In the genomic region with DNA sequence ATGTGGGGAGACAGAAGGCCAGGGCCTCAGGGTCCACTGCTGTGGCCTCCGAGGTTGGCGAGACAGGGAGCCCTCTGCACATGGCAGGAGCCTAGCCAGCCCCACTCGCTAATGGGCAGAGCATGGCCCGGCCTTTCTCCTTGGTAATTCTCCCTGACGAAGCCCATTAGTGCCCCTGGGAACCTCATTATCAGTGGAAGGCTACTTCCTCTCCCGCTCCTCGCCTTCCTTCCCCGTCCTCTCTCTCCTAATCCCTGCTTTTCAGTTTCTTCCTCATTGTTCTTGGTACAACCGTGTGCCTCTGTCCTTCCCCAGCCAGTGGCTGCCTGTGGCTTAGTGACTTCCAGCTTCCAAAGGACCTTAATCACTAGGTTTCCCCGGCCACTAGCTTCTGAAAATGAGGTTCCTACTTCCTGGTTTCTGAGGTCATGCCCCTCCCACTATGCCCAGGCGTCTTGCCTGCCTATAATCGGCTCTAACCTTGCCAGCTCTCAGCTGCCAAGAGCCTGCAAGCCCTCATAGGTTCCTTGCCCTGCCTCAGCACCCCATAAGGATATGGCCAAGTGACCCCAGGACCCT, we compare ENCODE assay signal across 11 mouse cellular contexts. TPM values are rescaled to one million over a fixed set of nuclear protein-coding genes. Genes with fewer than 3 reads are reported as not detected.
DNase-seq lines count a peak whose midpoint lies in the region; ATAC-seq lines count a peak whose summit lies in the region.
"Had no signal": no experiment of that assay in that cellular context is flagged by ENCODE, and none has a peak within 500 bp of the region (broad histone marks: within the 10 kb centered on the region; RNA-seq: fewer than 3 reads in every experiment).

No protein-coding gene starts in this region.

- H3K4me2 ChIP-seq in forebrain, embryonic 14.5 days (ENCODE audit: low read length) = no peak overlapping the region
- H3K4me2 ChIP-seq in forebrain, embryonic 15.5 days (replicated peaks) = no peak overlapping the region
- H3K4me2 ChIP-seq in liver, embryonic 16.5 days (ENCODE audit: low read depth, low read length) = peak overlapping the region; percentile 27; the same call in 1 of the 2 replicates
- H3K4me2 ChIP-seq in stomach, embryonic 15.5 days = no peak overlapping the region
- H3K4me2 ChIP-seq: embryonic facial prominence, embryonic 13.5 days; heart, embryonic 15.5 days; limb, embryonic 12.5 days had no signal

- H3K36me3 ChIP-seq in forebrain, embryonic 14.5 days (ENCODE audit: control insufficient read depth, insufficient read depth, low read length) = no peaks in the 10 kb centered on the region
- H3K36me3 ChIP-seq in forebrain, embryonic 15.5 days = no peaks in the 10 kb centered on the region
- H3K36me3 ChIP-seq in liver, embryonic 16.5 days (ENCODE audit: control insufficient read depth, insufficient read depth) = no peaks in the 10 kb centered on the region
- H3K36me3 ChIP-seq in stomach, embryonic 15.5 days = no peaks in the 10 kb centered on the region
- H3K36me3 ChIP-seq: embryonic facial prominence, embryonic 13.5 days; heart, embryonic 15.5 days; limb, embryonic 12.5 days had no signal

- peaks cover 26% of the 10 kb centered on the region for H3K4me1 ChIP-seq in forebrain, embryonic 14.5 days (ENCODE audit: control insufficient read depth, insufficient read depth, low read length)
- H3K4me1 ChIP-seq in forebrain, embryonic 15.5 days = peaks cover 30% of the 10 kb centered on the region
- no peaks in the 10 kb centered on the region; the same call in 1 of the 2 replicates for H3K4me1 ChIP-seq in liver, embryonic 16.5 days (ENCODE audit: control insufficient read depth, low read depth, low read length)
- H3K4me1 ChIP-seq in stomach, embryonic 15.5 days = peaks cover 9% of the 10 kb centered on the region; the same call in 1 of the 2 replicates

- H3K4me3 ChIP-seq in forebrain, embryonic 14.5 days (ENCODE audit: low read depth, low read length) = no peak overlapping the region
- no peak overlapping the region for H3K4me3 ChIP-seq in forebrain, embryonic 15.5 days
- H3K4me3 ChIP-seq in liver, embryonic 16.5 days (ENCODE audit: low read depth, low read length) = no peak overlapping the region
- H3K4me3 ChIP-seq in stomach, embryonic 15.5 days (replicated peaks) = no peak overlapping the region
- H3K4me3 ChIP-seq: embryonic facial prominence, embryonic 13.5 days; heart, embryonic 15.5 days; limb, embryonic 12.5 days had no signal

- 0 out of 2 replicates have a peak overlapping the region, but pooled peaks have one; percentile 26 for H3K9ac ChIP-seq in forebrain, embryonic 14.5 days (ENCODE audit: low read length)
- no peak overlapping the region for H3K9ac ChIP-seq in forebrain, embryonic 15.5 days (replicated peaks)
- H3K9ac ChIP-seq in liver, embryonic 16.5 days (ENCODE audit: low read depth, low read length) = no peak overlapping the region
- H3K9ac ChIP-seq in stomach, embryonic 15.5 days = no peak overlapping the region
- H3K9ac ChIP-seq: heart, embryonic 15.5 days; limb, embryonic 12.5 days had no signal

- no peak for DNase-seq in forebrain, embryonic 14.5 days (ENCODE audit: low spot score)
- peak; percentile 41 for DNase-seq in spleen, postnatal 36 days (ENCODE audit: low spot score in 2 of 2)
- no peak for DNase-seq in spleen, adult 12 weeks (ENCODE audit: low spot score)
- DNase-seq in yolk sac, embryonic 10.5 days (ENCODE audit: low spot score) = no peak
- DNase-seq in ovary, adult 18-20 months (ENCODE audit: low spot score) = no peak

- H3K27me3 ChIP-seq in forebrain, embryonic 14.5 days (replicated peaks; ENCODE audit: control insufficient read depth, insufficient read depth, low read length) = no peaks in the 10 kb centered on the region
- no peaks in the 10 kb centered on the region for H3K27me3 ChIP-seq in forebrain, embryonic 15.5 days
- H3K27me3 ChIP-seq in liver, embryonic 16.5 days (ENCODE audit: control insufficient read depth, insufficient read depth, low read depth, low read length) = no peaks in the 10 kb centered on the region
- H3K27me3 ChIP-seq in stomach, embryonic 15.5 days (replicated peaks) = no peaks in the 10 kb centered on the region
- H3K27me3 ChIP-seq: embryonic facial prominence, embryonic 13.5 days; heart, embryonic 15.5 days; limb, embryonic 12.5 days had no signal

- whole genome bisulfite sequencing in forebrain, embryonic 14.5 days = 6% methylated on average over 12 of the region's 12 CpGs
- 13% methylated on average over 12 of the region's 12 CpGs for WGBS in forebrain, embryonic 15.5 days
- WGBS in liver, embryonic 16.5 days (ENCODE audit: insufficient replicate concordance) = 17% methylated on average over 12 of the region's 12 CpGs
- WGBS in stomach, embryonic 15.5 days = 49% methylated on average over 12 of the region's 12 CpGs

- H3K27ac ChIP-seq in forebrain, embryonic 14.5 days (ENCODE audit: low read depth, low read length) = no peak overlapping the region
- no peak overlapping the region for H3K27ac ChIP-seq in forebrain, embryonic 15.5 days (replicated peaks)
- H3K27ac ChIP-seq in liver, embryonic 16.5 days (ENCODE audit: low read length) = no peak overlapping the region
- peak overlapping the region; percentile 31; the same call in 1 of the 2 replicates for H3K27ac ChIP-seq in stomach, embryonic 15.5 days
- H3K27ac ChIP-seq: embryonic facial prominence, embryonic 13.5 days; heart, embryonic 15.5 days; limb, embryonic 12.5 days had no signal

- ATAC-seq in forebrain, embryonic 14.5 days = no peak
- ATAC-seq in forebrain, embryonic 15.5 days (replicated peaks) = no peak
- ATAC-seq in liver, embryonic 16.5 days (ENCODE audit: low read depth) = no peak; the same call in 1 of the 2 replicates
- ATAC-seq in stomach, embryonic 15.5 days (ENCODE audit: insufficient read depth, low FRiP score, low read depth) = no peak

- no peaks in the 10 kb centered on the region for H3K9me3 ChIP-seq in forebrain, embryonic 14.5 days (replicated peaks; ENCODE audit: control insufficient read depth, low read length)
- H3K9me3 ChIP-seq in forebrain, embryonic 15.5 days = no peaks in the 10 kb centered on the region
- no peaks in the 10 kb centered on the region for H3K9me3 ChIP-seq in liver, embryonic 16.5 days (replicated peaks; ENCODE audit: control insufficient read depth, low read length)
- H3K9me3 ChIP-seq in stomach, embryonic 15.5 days = no peaks in the 10 kb centered on the region
- H3K9me3 ChIP-seq: embryonic facial prominence, embryonic 13.5 days; heart, embryonic 15.5 days; limb, embryonic 12.5 days had no signal

RNA-seq across cellular contexts. Expression of a gene that starts 31.0 kb away (rescaled TPM):
- 3.8 and 4.5 TPM in 2 replicates for polyA plus RNA-seq in forebrain, embryonic 14.5 days (2014; fragmentation: Nextera tagmentation; extraction: Ambion mirVana)
- polyA plus RNA-seq in forebrain, embryonic 15.5 days (2015; fragmentation: Nextera tagmentation; extraction: Ambion mirVana) = 3.8 and 7.1 TPM in 2 replicates
- 0.15 TPM in 1 of 2 replicates, not detected in the other for polyA plus RNA-seq in liver, embryonic 16.5 days (2015; fragmentation: Nextera tagmentation; extraction: Ambion mirVana)
- polyA plus RNA-seq in stomach, embryonic 15.5 days (2015; fragmentation: Nextera tagmentation; extraction: Ambion mirVana) = 0.58 and 0.78 TPM in 2 replicates

RNA-seq across cellular contexts. Expression of a gene that starts 48.8 kb away (rescaled TPM):
- 577 and 687 TPM in 2 replicates for polyA plus RNA-seq in forebrain, embryonic 14.5 days (2014; fragmentation: Nextera tagmentation; extraction: Ambion mirVana)
- polyA plus RNA-seq in forebrain, embryonic 15.5 days (2015; fragmentation: Nextera tagmentation; extraction: Ambion mirVana) = 553 and 561 TPM in 2 replicates
- polyA plus RNA-seq in liver, embryonic 16.5 days (2015; fragmentation: Nextera tagmentation; extraction: Ambion mirVana) = 400 and 448 TPM in 2 replicates
- 765 and 776 TPM in 2 replicates for polyA plus RNA-seq in stomach, embryonic 15.5 days (2015; fragmentation: Nextera tagmentation; extraction: Ambion mirVana)

RNA-seq across cellular contexts. Expression of a gene that starts 53.5 kb away (rescaled TPM):
- 26.8 and 34.5 TPM in 2 replicates for polyA plus RNA-seq in forebrain, embryonic 14.5 days (2014; fragmentation: Nextera tagmentation; extraction: Ambion mirVana)
- 40.0 and 41.8 TPM in 2 replicates for polyA plus RNA-seq in forebrain, embryonic 15.5 days (2015; fragmentation: Nextera tagmentation; extraction: Ambion mirVana)
- 1.5 and 2.1 TPM in 2 replicates for polyA plus RNA-seq in liver, embryonic 16.5 days (2015; fragmentation: Nextera tagmentation; extraction: Ambion mirVana)
- 18.4 and 18.8 TPM in 2 replicates for polyA plus RNA-seq in stomach, embryonic 15.5 days (2015; fragmentation: Nextera tagmentation; extraction: Ambion mirVana)

Comparison
In these comparisons a context has a peak if more than half of its experiments do, and no peak if none do; other contexts are left out.
1. DNase-seq: peak in spleen, postnatal 36 days (2 of 2); none in forebrain, embryonic 14.5 days (single experiment), spleen, adult 12 weeks (single experiment), yolk sac, embryonic 10.5 days (single experiment) and ovary, adult 18-20 months (single experiment).